Mouse (Mus musculus) left cerebral cortex, postnatal 4 days (tissue): ENCODE data around the gene Polr3h. TPM values are rescaled to one million over a fixed set of nuclear protein-coding genes. Genes with fewer than 3 reads are reported as not detected.
A peak's percentile ranks its signal among the peaks of the same experiment; 100 is the strongest.

Source experiments
- DNase-seq: peaks from one replicate; pipeline ENCODE4 v3.0.0-alpha.2; 2022
- intact Hi-C: fragments of 180-260 bp; cut with DNase I; formaldehyde crosslinking; loops from one replicate; pipeline ENCODE4 v1.15.1; 2025
- total RNA-seq, 2 experiments: library from RNA; stranded (reverse); gene quantifications; 2 replicates each; pipeline ENCODE4 v1.2.3; 2021

Gene Polr3h
- total RNA-seq, 2 experiments from 2014 or later, result 45.7 to 48.1 TPM

DNA sequence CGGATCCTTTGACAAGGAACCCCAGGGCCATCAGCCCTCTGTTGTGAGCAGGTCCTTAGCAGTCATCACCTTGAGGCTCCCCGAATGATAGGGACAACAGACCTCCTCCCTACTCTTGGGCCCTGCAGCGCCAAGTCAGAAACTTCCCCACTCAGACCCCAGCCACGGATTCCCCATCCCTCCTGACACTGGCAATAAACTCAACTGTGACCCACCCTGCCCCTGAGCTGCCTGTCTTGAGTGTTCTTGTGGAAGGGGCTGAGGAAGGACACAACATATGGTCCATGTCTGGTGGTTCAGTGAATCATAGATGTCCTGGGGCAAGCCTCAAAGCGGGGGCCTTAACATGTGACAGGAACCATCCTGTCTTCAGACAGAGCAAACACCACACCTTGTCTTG lies 24.7 kb upstream of the Polr3h start:
- DNase-seq, result no peak
- intact Hi-C loops, result no loop called here

DNA sequence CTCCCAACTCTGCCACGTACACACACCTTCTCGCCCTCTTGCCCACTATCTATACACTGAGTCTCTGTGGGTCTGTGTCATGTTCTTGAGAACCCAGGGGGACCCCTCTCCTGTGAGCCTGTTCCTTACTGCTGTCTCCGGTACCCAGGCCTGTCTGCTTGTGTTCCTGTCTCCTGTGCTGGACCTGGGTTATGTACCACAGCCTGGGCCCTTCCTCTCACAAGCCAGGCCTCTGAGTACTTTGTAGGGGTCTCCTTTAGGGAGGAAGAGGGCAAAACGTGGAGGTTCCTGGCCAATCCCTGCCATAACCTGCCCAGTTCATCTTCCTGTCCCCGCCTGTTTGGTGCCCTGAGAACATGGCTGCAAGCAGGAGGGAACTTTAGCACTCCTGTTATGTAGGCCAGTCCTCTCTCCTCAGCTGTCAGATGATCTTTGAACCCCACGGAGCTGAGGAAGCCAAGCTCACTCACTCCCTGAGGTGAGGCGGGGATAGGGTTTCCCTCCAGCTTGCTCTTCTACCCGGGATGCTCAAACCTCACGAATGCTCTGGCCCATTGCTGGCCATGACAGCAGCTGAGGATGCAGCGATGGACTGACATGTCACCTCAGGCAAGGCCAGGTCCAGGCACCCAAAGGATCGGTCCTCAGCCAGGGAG lies 23.6 kb upstream of the Polr3h start:
- intact Hi-C loops, result no loop called here
- DNase-seq, result no peak

DNA sequence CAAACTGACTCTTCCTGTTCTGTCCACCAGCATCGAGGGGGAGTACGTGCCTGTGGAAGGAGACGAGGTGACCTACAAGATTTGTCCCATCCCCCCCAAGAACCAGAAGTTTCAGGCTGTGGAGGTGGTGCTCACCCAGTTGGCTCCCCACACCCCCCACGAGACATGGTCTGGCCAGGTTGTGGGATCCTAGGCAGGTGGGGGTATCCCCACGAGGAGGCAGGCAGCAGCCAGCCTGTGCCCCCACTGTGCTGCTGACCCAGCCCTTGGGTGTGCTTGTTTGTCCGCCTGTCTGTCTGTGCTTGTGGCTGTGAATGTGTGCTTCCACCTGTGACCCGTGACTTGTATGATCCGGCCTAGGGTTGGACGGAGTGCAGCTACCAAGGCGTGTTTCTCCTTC lies 23.0 kb upstream of the Polr3h start:
- DNase-seq, result no peak
- intact Hi-C loops, result no loop called here

DNA sequence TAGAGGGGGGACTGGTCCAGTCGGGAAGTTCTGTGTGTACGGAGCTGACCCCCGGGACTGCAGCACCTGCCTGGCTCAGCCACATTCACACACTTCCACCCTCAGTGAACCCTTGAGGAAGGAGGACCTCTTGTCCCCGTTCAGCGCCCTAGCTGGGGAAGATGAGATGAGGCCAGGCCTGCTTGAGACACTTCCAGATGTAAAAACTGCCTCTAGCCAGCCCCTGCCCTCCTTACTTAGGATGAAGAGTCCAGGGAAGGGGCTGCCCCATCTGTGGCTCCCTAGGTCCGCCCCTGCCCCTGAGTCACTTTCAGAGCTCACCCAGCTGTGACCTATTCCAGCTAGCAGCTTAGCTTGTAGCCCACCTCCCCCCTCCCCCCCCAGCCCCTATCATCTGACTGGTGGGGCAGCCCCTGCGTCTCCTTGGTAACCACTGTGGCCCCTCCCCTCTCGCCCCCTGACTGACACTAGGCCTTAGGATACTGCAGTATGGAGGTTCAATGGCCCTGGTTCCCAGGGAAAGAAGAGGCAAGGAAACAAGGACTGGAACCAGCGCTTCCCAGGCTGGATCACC lies 17.2 kb upstream of the Polr3h start:
- intact Hi-C loops, result no loop called here
- no peak for DNase-seq

DNA sequence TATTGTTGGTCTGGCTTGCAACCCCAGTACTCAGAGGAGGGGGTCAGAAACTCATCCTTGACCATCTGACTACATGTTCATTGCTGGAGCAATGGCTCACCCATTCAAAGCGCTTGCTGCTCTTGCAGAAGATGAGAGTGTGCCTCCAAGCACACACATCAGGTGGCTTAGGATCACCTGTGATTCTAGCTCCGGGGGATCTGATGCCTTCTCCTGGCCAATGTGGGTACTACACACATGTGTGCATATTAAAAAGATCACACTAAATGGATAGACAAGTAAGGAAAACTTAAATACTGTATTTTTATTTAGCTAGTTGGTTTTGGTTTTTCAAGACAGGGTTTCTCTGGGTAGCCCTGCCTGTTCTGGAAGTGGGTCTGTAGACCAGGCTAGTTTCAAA lies 15.0 kb upstream of the Polr3h start:
- intact Hi-C loops, result no loop called here
- no peak for DNase-seq

DNA sequence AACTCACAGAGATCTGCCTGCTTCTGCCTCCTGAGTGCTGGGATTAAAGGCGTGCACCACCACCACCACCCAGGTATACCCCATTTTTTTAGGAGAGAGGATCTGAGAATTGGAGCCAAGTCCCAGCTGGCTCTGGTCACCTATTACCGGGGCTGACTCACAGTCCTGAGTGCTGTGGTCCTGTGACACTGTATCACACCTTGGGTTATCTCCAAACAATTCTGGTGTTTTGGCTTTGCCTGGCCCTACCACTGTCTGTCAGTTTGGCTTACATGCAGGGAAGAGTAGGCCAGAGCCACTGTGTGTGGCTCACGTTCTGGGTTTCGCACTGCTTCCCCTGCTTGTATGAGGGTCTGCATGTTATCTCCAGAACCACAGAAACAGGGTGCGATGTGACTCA lies 14.2 kb upstream of the Polr3h start:
- intact Hi-C loops, result no loop called here
- DNase-seq, result no peak

DNA sequence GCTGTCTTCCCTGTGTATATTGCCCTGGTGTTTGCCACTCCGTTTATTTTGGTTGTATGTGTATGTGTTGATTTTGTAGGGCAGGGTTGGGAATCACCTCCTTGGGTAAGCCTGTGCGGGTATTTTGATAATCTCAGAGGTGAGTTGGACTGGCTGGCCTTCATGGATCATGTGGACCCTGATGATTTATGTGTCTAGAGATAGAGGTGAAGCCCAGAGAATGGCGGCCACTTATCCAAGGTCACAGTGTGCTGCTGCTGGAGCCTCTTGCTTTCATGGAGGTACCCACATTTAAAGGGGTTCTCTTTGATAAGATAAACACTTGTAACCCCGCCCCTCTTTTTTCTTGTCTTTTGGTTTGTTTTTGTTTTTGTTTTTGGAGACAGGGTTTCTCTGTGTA lies 13.7 kb upstream of the Polr3h start:
- intact Hi-C loops, result no loop called here
- no peak for DNase-seq

DNA sequence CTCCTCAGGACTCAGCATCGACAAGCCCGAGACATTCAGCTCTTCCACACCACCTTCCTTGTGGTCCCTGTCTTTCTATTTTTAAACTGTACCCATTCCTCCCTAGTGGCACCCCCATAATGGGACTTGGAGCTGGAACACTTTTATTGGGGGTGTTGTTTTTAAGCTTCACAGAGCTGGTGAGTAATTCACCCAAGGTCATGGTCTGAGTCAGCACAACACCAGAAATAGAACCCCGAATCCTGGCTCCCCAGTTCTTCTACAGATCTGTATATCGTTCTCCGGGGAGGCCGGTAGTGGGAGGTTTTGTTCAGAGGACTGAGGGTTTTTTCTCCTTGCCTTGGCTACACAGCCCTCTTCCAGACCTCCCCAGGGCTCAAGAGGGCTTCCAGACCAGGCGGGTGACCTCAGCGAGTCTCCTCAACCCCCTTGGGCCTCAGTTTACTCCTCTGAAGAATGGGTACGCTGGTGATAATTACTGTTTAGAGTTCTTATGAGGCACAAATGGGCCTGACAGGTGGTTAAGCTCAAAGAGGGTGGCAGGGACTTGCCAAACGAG lies 13.2 kb upstream of the Polr3h start:
- no peak for DNase-seq
- intact Hi-C loops, result no loop called here

DNA sequence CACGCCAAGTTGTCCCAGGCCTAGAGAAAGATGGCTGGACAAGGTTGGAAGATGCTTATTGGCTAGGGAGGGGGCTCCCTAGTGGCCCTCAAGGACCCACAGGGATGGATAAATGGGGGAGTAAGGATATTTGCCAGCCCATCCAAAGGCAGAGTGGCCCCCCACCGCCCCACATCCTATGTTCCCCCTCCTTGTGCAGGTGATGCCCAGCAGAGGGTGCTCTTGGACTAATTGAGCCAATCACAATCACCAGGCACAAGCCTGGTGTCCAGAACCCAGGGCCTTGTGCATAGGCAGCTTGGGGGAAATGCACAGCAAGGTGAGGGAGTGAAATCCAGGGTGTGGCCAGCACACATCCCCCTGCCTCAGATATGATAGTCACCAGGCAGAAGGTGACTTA lies 12.2 kb upstream of the Polr3h start:
- peak; percentile 76 for DNase-seq
- intact Hi-C loops, result no loop called here

DNA sequence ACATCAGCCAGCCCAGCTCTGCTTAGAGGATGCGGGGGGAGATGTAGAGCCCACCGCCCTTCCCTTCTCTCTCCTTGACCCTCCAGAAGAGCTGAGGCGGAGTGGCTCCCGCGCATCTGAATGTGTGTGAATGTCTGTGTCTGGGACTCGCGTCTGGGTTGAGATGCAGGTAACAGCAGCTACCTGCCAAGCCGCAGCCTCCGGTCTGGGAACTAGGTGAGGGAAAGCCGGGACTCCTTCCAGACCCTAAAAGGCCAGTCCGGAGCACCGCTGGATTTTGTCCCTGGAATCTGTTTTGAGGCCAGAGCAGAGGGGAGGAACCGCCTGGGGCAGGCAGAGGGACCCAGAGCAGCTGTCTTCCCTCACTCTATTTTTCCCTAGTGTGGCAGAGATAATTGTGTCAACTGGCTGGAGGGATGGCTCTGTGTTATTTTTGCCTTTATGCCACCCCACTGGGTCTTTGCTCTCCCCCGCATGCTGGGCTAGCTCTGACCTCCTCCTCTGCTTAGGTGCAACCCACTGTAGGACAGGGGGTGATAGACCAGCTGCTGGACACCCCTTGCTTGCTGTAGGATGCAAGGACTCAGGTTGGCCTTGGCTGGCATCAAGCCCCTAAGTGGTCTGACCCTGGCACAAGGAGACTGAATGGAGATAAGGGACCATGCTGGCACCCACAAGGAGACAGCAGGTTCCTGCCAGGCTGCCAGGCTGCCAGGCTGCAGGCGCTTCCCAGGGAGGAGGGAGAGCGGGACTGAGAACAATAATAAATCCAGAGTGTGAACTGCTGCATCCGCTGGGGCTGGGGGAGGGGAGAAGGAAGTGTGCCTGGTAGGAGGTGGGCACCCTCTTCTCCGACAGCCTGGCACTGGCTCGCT lies 11.3 kb upstream of the Polr3h start:
- intact Hi-C loops, result no loop called here
- DNase-seq, result peak; percentile 68

DNA sequence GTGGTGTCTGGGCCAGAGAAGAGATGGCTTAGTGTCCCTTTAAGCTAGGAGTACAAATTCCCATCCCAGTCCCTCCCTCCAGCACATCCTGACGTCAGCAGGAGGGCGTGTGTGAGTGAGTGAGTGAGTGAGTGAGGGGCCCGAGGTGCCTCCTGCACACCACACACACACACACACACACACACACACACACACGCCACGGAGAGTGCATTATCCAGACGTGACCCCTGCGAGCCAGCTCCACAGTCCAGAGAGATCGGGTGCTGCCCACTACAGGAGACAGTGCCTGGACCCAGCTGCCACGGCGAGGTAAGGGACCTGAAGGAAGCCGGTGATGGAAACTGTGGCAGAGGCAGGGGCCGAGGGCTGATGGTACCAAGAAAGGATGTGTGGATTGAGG lies 10.6 kb upstream of the Polr3h start, which contains the start of gene Csdc2:
Csdc2 (plus strand) TSS at position 81 of the 400 bp plus-strand sequence.
- intact Hi-C loops, result no loop called here
- peak; percentile 44 for DNase-seq

DNA sequence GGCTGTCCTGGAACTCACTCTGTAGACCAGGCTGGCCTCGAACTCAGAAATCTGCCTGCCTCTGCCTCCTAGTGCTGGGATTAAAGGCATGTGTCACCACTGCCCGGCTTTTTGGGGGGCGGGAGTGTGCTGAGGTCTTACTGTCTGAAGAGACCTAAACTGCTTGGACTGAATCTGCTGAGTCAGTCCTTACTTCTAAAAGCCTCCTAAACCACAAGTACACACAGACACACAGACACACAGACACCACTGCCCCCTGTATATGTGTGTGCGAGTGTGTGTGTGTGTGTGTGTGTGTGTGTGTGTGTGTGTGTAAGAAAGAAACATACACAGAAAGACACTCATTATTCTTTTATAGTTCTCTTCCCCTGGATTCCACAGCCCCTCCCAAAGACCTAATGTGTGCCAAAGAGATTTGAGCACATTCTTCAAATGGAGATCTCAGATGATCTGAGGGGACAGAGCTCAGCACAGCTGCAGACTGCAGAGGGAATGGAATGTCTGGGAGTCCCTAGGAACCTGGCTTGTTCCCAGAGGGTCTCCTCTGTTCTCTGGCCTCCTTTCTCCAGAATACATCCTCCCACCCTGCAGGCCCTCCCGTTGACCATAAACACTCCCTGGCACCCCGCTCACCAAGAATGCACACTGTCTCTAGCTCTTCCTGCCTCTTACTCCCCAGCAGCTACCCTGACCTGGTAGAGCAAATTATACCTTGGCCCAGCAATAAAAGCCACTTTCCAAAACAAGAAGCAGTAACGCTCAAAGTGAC lies 10.0 kb upstream of the Polr3h start:
- no peak for DNase-seq
- intact Hi-C loops, result no loop called here

DNA sequence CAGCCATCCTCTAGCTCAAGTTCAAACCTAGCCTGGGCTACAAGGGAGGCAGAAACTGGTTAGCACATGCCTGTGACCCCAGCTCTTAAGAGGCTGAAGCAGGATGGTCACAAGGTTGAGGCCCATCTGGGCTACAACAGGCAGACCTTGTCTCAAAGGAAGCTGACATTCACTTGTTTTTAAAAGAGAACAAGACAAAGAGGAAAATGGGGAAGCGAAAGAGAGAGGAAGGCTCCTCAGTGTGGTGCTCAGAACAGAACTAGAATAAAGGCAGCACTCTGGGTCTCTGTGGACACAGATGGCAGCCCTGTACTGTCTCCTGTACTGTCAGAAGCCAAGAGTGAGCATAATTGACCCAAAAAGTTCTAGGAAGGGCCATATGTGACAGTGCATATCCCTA lies 7.9 kb upstream of the Polr3h start:
- intact Hi-C loops, result no loop called here
- DNase-seq, result no peak

DNA sequence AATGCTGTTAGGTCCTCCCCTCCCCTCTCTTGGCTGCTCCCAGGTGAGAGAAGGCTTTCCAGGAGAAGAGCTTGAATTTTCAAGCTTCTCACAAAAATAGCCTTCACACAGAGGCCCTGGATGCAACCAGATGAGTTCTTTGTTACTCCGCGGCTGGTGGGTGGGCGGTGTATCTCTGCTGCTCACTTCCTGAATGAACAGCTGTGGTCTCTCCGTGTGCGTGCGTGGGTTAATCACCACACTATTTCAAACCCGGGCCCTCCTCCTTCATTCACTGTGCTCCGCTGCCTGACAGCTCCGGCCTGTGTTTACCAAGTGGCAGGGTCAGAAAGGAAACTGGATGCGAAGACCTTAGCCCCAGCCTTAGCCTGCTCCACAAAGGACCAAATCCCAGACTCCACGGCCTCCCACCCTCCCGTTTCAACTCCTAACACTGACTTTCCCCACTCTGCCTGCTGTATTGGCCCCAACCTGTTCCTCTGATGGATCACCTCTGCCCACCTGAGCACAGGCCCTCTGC lies 7.0 kb upstream of the Polr3h start:
- intact Hi-C loops, result no loop called here
- no peak for DNase-seq

DNA sequence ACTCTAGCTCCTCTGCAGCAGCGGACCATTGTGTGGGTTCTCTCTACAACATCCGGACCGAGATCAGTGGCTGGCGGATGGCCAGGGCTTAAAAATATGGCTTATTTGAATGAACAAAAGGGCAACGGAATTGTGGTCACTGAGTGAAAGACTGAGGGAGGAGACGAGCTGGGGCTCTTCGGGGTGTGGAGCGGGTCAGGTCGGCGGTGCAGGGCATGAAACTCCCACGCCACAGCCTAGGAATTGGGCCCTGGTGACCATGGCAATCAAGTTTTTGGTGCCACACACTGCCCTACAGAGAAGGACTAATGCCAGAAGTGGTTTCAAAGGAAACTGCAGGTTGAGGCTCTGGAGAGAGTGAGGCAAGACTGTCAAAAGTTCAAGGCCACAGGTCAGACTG lies 2.2 kb upstream of the Polr3h start:
- intact Hi-C loops, result no loop called here
- peak; percentile 35 for DNase-seq

DNA sequence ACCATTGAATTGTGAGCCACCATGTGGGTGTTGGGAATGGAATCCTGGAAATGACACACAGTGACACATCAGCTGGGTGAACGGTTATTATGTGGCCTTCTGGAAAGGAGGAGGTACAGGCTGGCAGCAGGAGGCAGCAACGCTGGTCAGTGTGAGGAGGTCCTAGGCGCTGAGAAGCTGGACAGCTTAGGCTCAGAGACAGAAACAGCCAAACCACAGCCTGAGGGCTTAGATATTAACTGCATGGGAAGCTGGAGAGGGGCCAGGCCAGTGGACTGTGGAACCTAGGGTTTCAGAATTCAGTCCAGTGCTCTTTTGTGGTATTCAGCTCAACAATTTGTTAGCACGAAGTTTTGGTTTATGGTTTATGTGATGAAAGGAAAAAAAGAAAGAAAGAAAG lies 1.7 kb upstream of the Polr3h start:
- intact Hi-C loops, result no loop called here
- peak; percentile 45 for DNase-seq

DNA sequence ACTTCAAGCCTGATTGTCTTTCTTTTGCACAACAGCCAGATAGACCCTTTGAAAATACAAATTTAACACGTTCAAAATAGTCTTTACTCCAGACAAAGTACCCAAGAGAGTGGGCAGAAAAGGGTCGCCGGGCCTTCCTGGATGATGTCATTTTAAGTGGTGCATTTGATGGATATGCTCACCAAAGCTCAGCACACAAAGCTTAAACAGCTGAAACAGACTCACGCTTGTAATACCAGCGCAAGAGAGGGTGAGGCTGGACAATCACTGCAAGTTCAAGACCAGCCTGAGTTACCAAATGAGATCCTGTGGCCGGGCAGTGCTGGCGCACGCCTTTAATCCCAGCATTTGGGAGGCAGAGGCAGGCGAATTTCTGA lies 394 bp upstream of the Polr3h start:
- intact Hi-C loops, result no loop called here
- DNase-seq, result no peak

DNA sequence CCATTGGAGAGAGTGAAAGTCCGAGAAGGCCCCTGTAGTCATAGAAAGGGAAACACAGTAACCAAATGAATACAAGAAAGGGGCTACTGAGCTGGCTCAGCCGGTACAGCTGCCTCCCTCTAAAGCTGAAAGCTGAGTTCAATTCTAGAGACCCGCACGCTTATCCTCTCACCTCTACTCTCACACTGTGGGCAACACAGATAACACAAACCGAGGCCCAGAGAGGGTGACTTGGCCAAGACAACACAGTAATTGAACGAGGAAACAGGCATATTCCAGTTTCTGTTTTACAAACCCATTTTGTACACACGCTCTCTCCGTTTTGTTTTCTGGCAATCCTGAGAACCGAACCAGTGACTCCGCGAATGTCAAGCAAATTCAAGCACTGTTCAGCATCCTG lies 1.1 kb downstream of the Polr3h start:
- intact Hi-C loops, result no loop called here
- no peak for DNase-seq

DNA sequence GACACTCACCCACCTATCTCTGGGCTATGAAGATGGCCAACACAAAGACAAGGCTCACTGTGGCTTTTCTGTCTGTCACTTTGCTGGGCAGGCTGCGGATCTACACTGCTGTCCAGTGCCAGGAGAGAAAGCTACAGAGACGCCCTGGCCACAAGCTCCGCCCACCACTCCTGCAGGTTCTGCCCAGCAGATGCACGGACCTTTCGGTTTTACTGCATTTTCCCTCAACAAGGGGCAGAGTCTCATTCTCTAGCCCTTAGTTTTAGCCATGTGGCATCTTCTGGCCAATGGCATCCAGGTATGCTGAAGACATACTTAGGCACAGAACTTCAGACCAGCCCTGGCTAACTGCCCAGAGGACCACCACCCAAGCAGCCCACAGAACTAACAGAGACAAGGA lies 4.8 kb downstream of the Polr3h start:
- peak; percentile 47 for DNase-seq
- intact Hi-C loops, result no loop called here

DNA sequence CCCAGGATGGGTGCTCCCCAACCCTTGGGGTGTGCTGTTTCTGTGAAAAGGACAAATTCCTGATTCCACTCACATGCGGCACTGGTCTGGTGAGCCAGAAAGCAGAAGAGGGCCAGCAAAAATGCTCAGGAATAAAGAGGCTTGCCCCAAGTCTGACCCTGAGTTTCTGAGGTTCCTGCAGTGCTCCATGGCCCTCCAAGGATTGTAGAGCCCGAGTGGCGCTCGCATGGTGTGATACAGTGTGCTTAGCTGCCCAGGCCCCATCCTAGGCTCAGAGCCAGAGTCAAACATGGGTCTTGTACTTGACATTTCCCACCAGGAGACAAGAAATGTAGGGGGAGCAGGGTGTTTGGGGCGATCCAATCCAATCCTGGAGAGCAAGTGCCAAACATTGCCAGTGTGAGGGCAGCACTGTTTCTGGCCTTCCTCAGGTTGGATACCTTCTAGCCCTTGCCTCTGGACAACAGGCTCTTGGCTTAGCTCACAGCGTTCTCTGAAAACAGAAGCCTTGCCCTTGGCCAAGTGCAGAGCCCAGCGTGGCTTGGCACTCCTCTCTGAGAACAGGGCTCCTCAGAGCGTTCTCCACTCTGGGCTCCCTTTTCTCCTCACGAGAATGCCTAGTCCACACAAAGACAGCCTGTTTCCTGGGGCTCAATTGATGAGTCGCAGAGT lies 5.4 kb downstream of the Polr3h start:
- intact Hi-C loops, result no loop called here

More for the DNA sequence above, 5.4 kb downstream of the Polr3h start:
- peak; percentile 55 for DNase-seq
